Mouse (Mus musculus) cerebral cortex, adult 2 months (tissue): ENCODE data around the gene Zfp451.

Experiments
- WGBS: fragments of 180-500 bp; shearing (Covaris S2); methylation state at CpG from one replicate; pipeline ENCODE4 v1.1.7; 2018; 5-methylcytosine and 5-hydroxymethylcytosine counted together

The Zfp451 gene

DNA sequence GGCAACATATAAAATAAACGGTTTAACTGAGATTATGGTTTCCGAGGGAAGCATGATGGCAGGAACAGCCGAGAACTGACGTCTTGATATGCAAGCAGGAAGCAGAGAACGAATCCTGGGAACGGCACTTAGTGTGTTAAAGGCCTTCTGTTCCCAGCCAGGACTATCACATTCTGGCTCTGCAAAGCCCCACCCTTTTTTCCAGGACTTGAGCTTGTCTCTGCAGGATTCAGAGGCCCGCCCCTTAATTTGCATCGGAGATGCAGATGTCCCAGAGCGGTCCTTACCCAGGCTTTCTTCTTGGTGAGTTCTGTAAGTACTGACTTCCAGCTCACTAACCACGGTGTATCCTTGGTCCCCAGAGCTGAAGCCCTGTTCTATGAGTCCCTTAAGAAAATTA is 99.6 kb downstream of the Zfp451 start:
- 18% methylated on average over 10 of the region's 10 CpGs for WGBS

DNA sequence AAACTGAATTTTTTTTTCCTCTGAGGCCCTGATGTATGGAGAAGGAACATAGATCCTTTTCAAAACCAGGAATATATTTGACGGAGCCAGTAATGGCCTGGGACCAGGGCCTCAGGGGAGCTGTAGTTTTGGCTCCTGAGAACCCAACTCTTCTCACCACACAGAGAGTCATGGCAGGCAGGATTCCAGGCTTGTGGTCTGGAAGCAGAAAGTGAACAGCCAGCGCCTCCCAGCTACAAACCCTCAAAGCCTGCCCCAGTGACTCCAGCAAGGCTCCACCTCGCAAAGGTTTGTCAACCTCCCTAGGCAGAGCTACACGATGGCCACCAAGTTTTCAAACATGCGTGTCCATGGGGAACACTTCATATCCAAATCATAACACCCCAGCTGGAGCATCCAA is 102.4 kb downstream of the Zfp451 start:
- 88% methylated on average over 5 of the region's 5 CpGs for WGBS
